19 mouse cellular contexts compared by ENCODE assay signal in genomic region chr4:63052662-63053033, GRCm38 (mm10).
DNase-seq lines count a peak whose midpoint lies in the region; ATAC-seq and TF ChIP-seq lines count a peak whose summit lies in the region.
"Had no signal": no experiment of that assay in that cellular context is flagged by ENCODE, and none has a peak within 500 bp of the region (broad histone marks: within the 10 kb centered on the region; RNA-seq: fewer than 3 reads in every experiment).

No protein-coding gene starts in this region.

- peak overlapping the region; percentile 32; the same call in 1 of the 2 replicates for H3K27ac ChIP-seq in heart, embryonic 10.5 days
- peak overlapping the region; percentile 4; the same call in 1 of the 2 replicates for H3K27ac ChIP-seq in liver, adult 2 months (replicated peaks; ENCODE audit: insufficient read depth, low read depth, low read length)
- H3K27ac ChIP-seq in liver, embryonic 11.5 days (ENCODE audit: low read depth, low read length) = no peak overlapping the region
- H3K27ac ChIP-seq: hindbrain, embryonic 14.5 days; layer of hippocampus, adult 2 months; liver, embryonic 14.5 days had no signal

- TF ChIP-seq CTCF in liver, adult 2 months (IDR thresholded peaks at IDR 0.05; ENCODE audit: low read depth, low read length) = no peak

- no peak overlapping the region for H3K4me3 ChIP-seq in heart, embryonic 10.5 days
- H3K4me3 ChIP-seq in liver, adult 2 months (ENCODE audit: insufficient read depth, low read depth, low read length) = no peak overlapping the region
- H3K4me3 ChIP-seq in liver, embryonic 11.5 days (ENCODE audit: low read depth, low read length) = no peak overlapping the region
- H3K4me3 ChIP-seq: erythroblast, embryonic 14.5 days; heart, embryonic 15.5 days; layer of hippocampus, adult 2 months; megakaryocyte, embryonic 14.5 days had no signal

- no peak for ATAC-seq in liver, embryonic 11.5 days (replicated peaks; ENCODE audit: low FRiP score)
- ATAC-seq: forebrain, embryonic 16.5 days had no signal

- peaks cover 49% of the 10 kb centered on the region for H3K4me1 ChIP-seq in heart, embryonic 10.5 days
- peaks cover 9% of the 10 kb centered on the region for H3K4me1 ChIP-seq in liver, adult 2 months (ENCODE audit: control insufficient read depth, insufficient read depth, low read length)
- H3K4me1 ChIP-seq in liver, embryonic 11.5 days (replicated peaks; ENCODE audit: control insufficient read depth, insufficient read depth, low read length) = peaks cover 12% of the 10 kb centered on the region; the same call in 1 of the 2 replicates
- H3K4me1 ChIP-seq: megakaryocyte, embryonic 14.5 days had no signal

- no peaks in the 10 kb centered on the region for H3K27me3 ChIP-seq in heart, embryonic 10.5 days (ENCODE audit: insufficient read depth, poor library complexity, severe bottlenecking)
- H3K27me3 ChIP-seq in liver, adult 2 months (ENCODE audit: control insufficient read depth, insufficient read depth, low read length) = no peaks in the 10 kb centered on the region
- H3K27me3 ChIP-seq in liver, embryonic 11.5 days (replicated peaks; ENCODE audit: control insufficient read depth, insufficient read depth, low read length) = no peaks in the 10 kb centered on the region
- H3K27me3 ChIP-seq: heart, embryonic 15.5 days had no signal

- 0 out of 2 replicates have a peak, but pooled peaks cover under 1% of the 10 kb centered on the region for H3K36me3 ChIP-seq in heart, embryonic 10.5 days
- no peaks in the 10 kb centered on the region for H3K36me3 ChIP-seq in liver, adult 2 months (ENCODE audit: control insufficient read depth, insufficient read depth, low read length)
- H3K36me3 ChIP-seq in liver, embryonic 11.5 days (ENCODE audit: control insufficient read depth, insufficient read depth, low read length) = no peaks in the 10 kb centered on the region
- H3K36me3 ChIP-seq: heart, embryonic 15.5 days had no signal

- no peak for TF ChIP-seq POLR2A in liver, adult 2 months (IDR thresholded peaks at IDR 0.05; ENCODE audit: extremely low read depth, insufficient read depth, low read length)

- no peak overlapping the region for H3K9ac ChIP-seq in liver, adult 2 months (ENCODE audit: low read depth, low read length)
- no peak overlapping the region for H3K9ac ChIP-seq in liver, embryonic 11.5 days (ENCODE audit: low read depth, low read length)
- H3K9ac ChIP-seq: heart, embryonic 15.5 days; hindbrain, embryonic 14.5 days; liver, embryonic 14.5 days had no signal

- DNase-seq in heart, embryonic 10.5 days (ENCODE audit: low spot score) = no peak
- no peak for DNase-seq in heart, adult 8-10 months (ENCODE audit: low spot score)
- DNase-seq in liver, adult 2 months (ENCODE audit: extremely low read depth, low read depth, low spot score) = no peak
- no peak for DNase-seq in liver, embryonic 11.5 days (ENCODE audit: low spot score)
- peak; percentile 15 for DNase-seq in urinary bladder, adult 2 months (ENCODE audit: low spot score)
- DNase-seq in urinary bladder, adult 18-20 months (ENCODE audit: low spot score in 2 of 2) = no peak
- no peak for DNase-seq in retina, postnatal 1 day
- DNase-seq in adrenal gland, postnatal 25 days = no peak
- DNase-seq: cerebellum, adult 2 months; gastrocnemius, postnatal 10 days; right cerebral cortex, postnatal 4 days; thymus, postnatal 4 days had no signal

- no peaks in the 10 kb centered on the region for H3K9me3 ChIP-seq in heart, embryonic 10.5 days
- H3K9me3 ChIP-seq in liver, embryonic 11.5 days (ENCODE audit: control insufficient read depth, low read length) = no peaks in the 10 kb centered on the region
- H3K9me3 ChIP-seq: heart, embryonic 15.5 days had no signal

- 41% methylated on average over 2 of the region's 2 CpGs for WGBS in heart, embryonic 10.5 days
- WGBS in liver, adult 2 months = 42% methylated on average over 2 of the region's 2 CpGs
- 44% methylated on average over 2 of the region's 2 CpGs for WGBS in liver, embryonic 11.5 days

- no peak overlapping the region for H3K4me2 ChIP-seq in liver, embryonic 11.5 days
- H3K4me2 ChIP-seq: heart, embryonic 15.5 days; hindbrain, embryonic 14.5 days had no signal

- H3K79me2 ChIP-seq in liver, adult 2 months (ENCODE audit: control insufficient read depth, insufficient read depth, low read length) = no peaks in the 10 kb centered on the region
